Mouse (Mus musculus): Measurements from ENCODE around the gene Gatad2b. TPM values are rescaled to one million over a fixed set of nuclear protein-coding genes. Genes with fewer than 3 reads are reported as not detected.
A peak's percentile ranks its signal among the peaks of the same experiment; 100 is the strongest.
"Not testable (repeated sequence)": the region's sequence is repeated elsewhere in the genome, so short reads cannot be mapped to it uniquely, and the experiment has no call there.

Gene Gatad2b
- polyA plus RNA-seq, 1 experiment from 2014 or later, result 12.1 TPM

DNA sequence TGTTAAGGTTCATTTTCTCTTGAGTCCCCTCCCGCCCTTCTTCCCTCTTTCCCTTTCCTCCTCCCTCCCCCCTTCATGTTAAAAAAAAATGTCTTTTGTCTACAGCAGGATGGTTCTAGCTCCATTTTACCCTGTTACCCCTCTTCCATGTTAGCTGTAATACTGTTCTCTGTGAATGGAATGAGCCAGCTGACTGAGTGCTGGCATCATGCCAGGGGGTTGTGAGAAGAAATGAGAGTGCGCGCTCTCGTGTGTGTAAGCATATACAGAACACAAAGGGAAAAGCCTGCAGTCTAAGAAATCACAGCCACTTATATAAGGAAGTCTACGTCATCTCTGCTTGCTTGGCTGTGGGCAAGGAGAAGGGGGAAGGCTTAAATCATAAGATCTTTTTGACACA is 30.1 kb downstream of the Gatad2b start:
- WGBS, result 11% methylated on average over 5 of the region's 5 CpGs
- H3K27me3 ChIP-seq (replicated peaks; ENCODE audit: control insufficient read depth, insufficient read depth, low read length), result no peaks in the 10 kb centered on the region
- peaks cover 12% of the 10 kb centered on the region for H3K4me1 ChIP-seq (ENCODE audit: control insufficient read depth, insufficient read depth, low read depth, low read length)
- no peaks in the 10 kb centered on the region for H3K36me3 ChIP-seq (ENCODE audit: control insufficient read depth, insufficient read depth, low read length)
- peak overlapping the region; percentile 84 for H3K27ac ChIP-seq (ENCODE audit: low read depth, low read length)
- no peaks in the 10 kb centered on the region for H3K9me3 ChIP-seq (ENCODE audit: control insufficient read depth, low read length)
- peak overlapping the region; percentile 54 for H3K4me2 ChIP-seq (ENCODE audit: low read length)
- peak; percentile 91 for ATAC-seq
- H3K4me3 ChIP-seq (ENCODE audit: low read length), result no peak overlapping the region
- H3K9ac ChIP-seq (ENCODE audit: low read depth, low read length), result no peak overlapping the region

DNA sequence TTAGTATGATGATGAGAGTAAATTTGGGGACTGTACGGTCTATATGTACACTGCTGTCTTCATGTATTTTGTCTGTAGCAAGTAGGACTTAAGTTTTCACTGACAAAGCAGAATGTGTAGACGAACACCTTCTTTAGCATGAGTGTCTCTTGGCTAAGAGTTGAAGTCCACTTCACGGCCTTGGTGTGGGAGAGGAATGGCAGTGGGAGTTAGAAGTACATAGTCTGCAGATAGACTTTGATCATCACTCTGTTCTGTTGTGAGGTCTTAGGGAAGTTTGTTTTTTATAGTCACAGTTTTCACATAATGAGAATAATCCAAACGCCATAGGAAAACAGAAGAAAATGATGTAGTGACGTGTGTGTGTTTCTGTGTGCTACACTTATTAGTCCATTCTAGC is 39.5 kb downstream of the Gatad2b start:
- Histone ChIP-seq H3K9ac (ENCODE audit: low read depth, low read length) (no peak overlapping the region), H3K4me2 (ENCODE audit: low read length) (no peak overlapping the region), H3K4me3 (ENCODE audit: low read length) (no peak overlapping the region), H3K27ac (ENCODE audit: low read depth, low read length) (no peak overlapping the region), H3K9me3 (ENCODE audit: control insufficient read depth, low read length) (no peaks in the 10 kb centered on the region), H3K27me3 (replicated peaks; ENCODE audit: control insufficient read depth, insufficient read depth, low read length) (no peaks in the 10 kb centered on the region), H3K4me1 (ENCODE audit: control insufficient read depth, insufficient read depth, low read depth, low read length) (no peaks in the 10 kb centered on the region; the same call in 1 of the 2 replicates), H3K36me3 (ENCODE audit: control insufficient read depth, insufficient read depth, low read length) (no peaks in the 10 kb centered on the region)
- ATAC-seq, result no peak
- WGBS, result 87% methylated on average over 5 of the region's 5 CpGs

DNA sequence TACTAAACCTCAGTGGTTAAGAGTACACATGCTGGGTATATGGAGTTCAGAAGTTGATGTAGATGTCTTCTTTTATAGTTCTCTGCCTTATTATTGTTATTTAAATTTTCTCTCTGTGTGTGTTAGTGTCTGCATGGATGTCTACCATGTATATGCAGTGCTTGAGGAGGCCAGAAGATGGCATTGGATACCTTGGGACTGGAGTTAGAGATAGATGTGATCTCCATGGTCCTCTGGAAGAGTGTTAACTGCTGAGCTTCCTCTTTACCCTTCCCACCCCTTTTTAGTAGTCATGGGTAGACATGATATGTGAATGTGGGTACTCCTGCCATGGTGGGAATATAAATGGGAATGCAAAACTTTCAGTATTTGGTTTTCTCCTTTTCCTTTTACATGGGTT is 42.5 kb downstream of the Gatad2b start:
- no peak overlapping the region for H3K4me2 ChIP-seq (ENCODE audit: low read length)
- peaks cover 2% of the 10 kb centered on the region; the same call in 1 of the 2 replicates for H3K4me1 ChIP-seq (ENCODE audit: control insufficient read depth, insufficient read depth, low read depth, low read length)
- no peaks in the 10 kb centered on the region for H3K36me3 ChIP-seq (ENCODE audit: control insufficient read depth, insufficient read depth, low read length)
- ATAC-seq, result no peak
- no peak overlapping the region for H3K27ac ChIP-seq (ENCODE audit: low read depth, low read length)
- H3K27me3 ChIP-seq (replicated peaks; ENCODE audit: control insufficient read depth, insufficient read depth, low read length), result no peaks in the 10 kb centered on the region
- H3K9me3 ChIP-seq (ENCODE audit: control insufficient read depth, low read length), result no peaks in the 10 kb centered on the region
- H3K4me3 ChIP-seq (ENCODE audit: low read length), result no peak overlapping the region
- no peak overlapping the region for H3K9ac ChIP-seq (ENCODE audit: low read depth, low read length)

DNA sequence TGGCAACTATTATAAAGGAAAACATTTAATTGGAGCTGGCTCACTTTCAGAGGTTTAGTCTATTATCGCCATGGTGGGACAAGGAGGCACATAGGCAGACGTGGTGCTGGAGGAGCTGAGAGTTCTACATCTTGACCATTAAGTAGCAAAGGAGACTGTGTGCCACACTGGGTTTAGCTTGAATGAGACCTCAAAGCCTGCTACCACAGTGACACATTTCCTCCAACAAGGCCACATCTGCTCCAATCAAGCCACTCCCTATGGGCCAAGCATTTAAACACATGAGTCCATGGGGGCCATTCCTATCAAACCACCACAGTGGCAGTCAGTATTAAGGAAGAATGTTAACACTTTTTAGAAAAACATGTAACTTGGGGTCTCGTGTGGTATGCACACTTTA is 45.2 kb downstream of the Gatad2b start:
- WGBS, result 57% methylated on average over 3 of the region's 3 CpGs
- peaks cover 5% of the 10 kb centered on the region for H3K36me3 ChIP-seq (ENCODE audit: control insufficient read depth, insufficient read depth, low read length)
- no peaks in the 10 kb centered on the region for H3K9me3 ChIP-seq (ENCODE audit: control insufficient read depth, low read length)
- no peak overlapping the region for H3K27ac ChIP-seq (ENCODE audit: low read depth, low read length)
- no peak overlapping the region for H3K9ac ChIP-seq (ENCODE audit: low read depth, low read length)
- H3K4me2 ChIP-seq (ENCODE audit: low read length), result no peak overlapping the region
- no peaks in the 10 kb centered on the region for H3K27me3 ChIP-seq (replicated peaks; ENCODE audit: control insufficient read depth, insufficient read depth, low read length)
- ATAC-seq, result no peak; the same call in 1 of the 2 replicates
- peaks cover 2% of the 10 kb centered on the region; the same call in 1 of the 2 replicates for H3K4me1 ChIP-seq (ENCODE audit: control insufficient read depth, insufficient read depth, low read depth, low read length)
- no peak overlapping the region for H3K4me3 ChIP-seq (ENCODE audit: low read length)

DNA sequence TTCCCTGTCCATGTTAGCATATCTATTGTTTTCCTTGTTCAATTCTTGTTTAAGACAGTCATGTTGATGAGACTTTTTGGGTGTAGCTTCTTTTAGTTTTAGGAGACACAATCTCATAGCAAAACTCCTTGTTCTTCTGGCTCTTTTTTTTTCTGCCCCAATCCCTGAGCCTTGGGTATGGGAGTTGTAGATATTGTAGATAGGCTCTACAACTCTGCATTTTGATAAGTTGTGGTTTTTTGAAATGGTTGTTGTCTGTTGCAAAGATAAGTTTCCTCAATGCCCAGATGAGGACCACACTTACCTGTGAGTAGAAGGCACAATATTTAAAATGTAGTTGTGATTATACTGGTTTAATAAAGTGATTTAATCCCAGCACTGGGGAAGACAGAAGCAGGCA is 47.2 kb downstream of the Gatad2b start:
- H3K27me3 ChIP-seq (replicated peaks; ENCODE audit: control insufficient read depth, insufficient read depth, low read length), result no peaks in the 10 kb centered on the region
- no peak for ATAC-seq

DNA sequence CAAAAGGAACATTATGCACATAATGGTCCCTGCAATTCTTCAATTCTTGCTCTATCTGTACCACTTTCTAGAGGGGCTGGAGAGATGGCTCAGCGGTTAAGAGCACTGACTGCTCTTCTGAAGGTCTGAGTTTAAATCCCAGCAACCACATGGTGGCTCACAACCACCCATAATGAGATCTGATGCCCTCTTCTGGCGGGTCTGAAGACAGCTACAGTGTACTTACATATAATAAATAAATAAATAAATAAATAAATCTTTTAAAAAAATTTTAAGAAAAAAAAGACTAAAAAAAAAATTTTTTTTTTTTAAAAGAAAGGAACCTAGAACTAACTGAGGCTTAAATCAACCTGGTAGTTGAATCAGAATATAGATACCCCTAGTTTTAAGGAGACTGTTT is 49.9 kb downstream of the Gatad2b start:
- ATAC-seq; H3K4me3 ChIP-seq (ENCODE audit: low read length); H3K4me2 ChIP-seq (ENCODE audit: low read length); H3K36me3 ChIP-seq (ENCODE audit: control insufficient read depth, insufficient read depth, low read length); H3K27ac ChIP-seq (ENCODE audit: low read depth, low read length); H3K9me3 ChIP-seq (ENCODE audit: control insufficient read depth, low read length); H3K27me3 ChIP-seq (replicated peaks; ENCODE audit: control insufficient read depth, insufficient read depth, low read length); H3K9ac ChIP-seq (ENCODE audit: low read depth, low read length); H3K4me1 ChIP-seq (ENCODE audit: control insufficient read depth, insufficient read depth, low read depth, low read length): not testable (repeated sequence)
- 60% methylated on average over 2 of the region's 2 CpGs for WGBS

More for the DNA sequence above, 47.2 kb downstream of the Gatad2b start:
- H3K27ac ChIP-seq (ENCODE audit: low read depth, low read length), result no peak overlapping the region
- no peak overlapping the region for H3K4me2 ChIP-seq (ENCODE audit: low read length)
- 0 out of 2 replicates have a peak, but pooled peaks cover 2% of the 10 kb centered on the region for H3K4me1 ChIP-seq (ENCODE audit: control insufficient read depth, insufficient read depth, low read depth, low read length)
- no peak overlapping the region for H3K9ac ChIP-seq (ENCODE audit: low read depth, low read length)
- no peak overlapping the region for H3K4me3 ChIP-seq (ENCODE audit: low read length)
- H3K9me3 ChIP-seq (ENCODE audit: control insufficient read depth, low read length), result no peaks in the 10 kb centered on the region
- H3K36me3 ChIP-seq (ENCODE audit: control insufficient read depth, insufficient read depth, low read length), result peaks cover 5% of the 10 kb centered on the region

DNA sequence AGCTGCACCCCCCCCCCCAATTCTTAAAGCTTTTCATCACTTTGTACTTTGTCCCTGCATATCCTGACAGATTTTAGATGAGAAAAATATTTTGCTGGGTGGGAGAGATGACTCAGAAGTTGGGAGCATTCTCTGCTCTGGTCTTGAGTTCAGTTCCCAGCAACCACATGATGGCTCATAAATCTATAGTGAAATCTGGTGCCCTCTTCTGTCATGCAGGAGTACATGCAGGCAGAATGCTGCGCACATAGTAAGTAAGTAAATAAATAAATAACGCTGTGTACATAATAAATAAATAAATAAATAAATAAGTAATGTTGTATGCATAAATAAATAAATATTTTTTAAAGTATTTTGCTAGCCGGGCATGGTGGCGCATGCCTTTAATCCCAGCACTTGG is 54.9 kb downstream of the Gatad2b start:
- Histone ChIP-seq H3K36me3 (ENCODE audit: control insufficient read depth, insufficient read depth, low read length) (peaks cover 29% of the 10 kb centered on the region), H3K4me2 (ENCODE audit: low read length) (no peak overlapping the region), H3K4me1 (ENCODE audit: control insufficient read depth, insufficient read depth, low read depth, low read length) (no peaks in the 10 kb centered on the region), H3K27me3 (replicated peaks; ENCODE audit: control insufficient read depth, insufficient read depth, low read length) (no peaks in the 10 kb centered on the region), H3K27ac (ENCODE audit: low read depth, low read length) (no peak overlapping the region), H3K4me3 (ENCODE audit: low read length) (no peak overlapping the region), H3K9me3 (ENCODE audit: control insufficient read depth, low read length) (no peaks in the 10 kb centered on the region), H3K9ac (ENCODE audit: low read depth, low read length) (no peak overlapping the region)
- no peak for ATAC-seq
- 97% methylated on average over 4 of the region's 4 CpGs for WGBS

DNA sequence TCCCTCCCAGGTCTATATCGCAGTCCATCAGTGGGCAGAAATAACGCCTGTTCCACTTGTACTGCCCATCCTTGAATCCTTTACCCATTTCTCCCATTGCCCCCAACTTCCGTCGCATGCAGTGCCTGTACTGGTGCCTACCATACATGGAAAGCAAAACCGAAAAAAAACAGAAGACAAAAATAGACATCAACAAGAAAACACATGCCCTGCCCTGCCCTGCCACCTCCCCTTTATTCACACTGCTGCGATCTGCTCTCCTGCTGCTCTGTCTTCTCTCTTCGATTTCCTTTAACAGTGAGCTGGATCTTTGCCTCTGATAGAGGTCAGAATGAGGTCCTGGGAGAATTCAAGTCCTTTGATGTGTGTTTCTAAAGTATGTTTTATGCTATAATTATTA is 65.0 kb downstream of the Gatad2b start:
- H3K4me3 ChIP-seq (ENCODE audit: low read length), result no peak overlapping the region
- no peaks in the 10 kb centered on the region for H3K27me3 ChIP-seq (replicated peaks; ENCODE audit: control insufficient read depth, insufficient read depth, low read length)
- H3K4me2 ChIP-seq (ENCODE audit: low read length), result no peak overlapping the region
- no peak overlapping the region for H3K27ac ChIP-seq (ENCODE audit: low read depth, low read length)
- ATAC-seq, result no peak
- 89% methylated on average over 7 of the region's 7 CpGs for WGBS
- peaks cover 36% of the 10 kb centered on the region for H3K36me3 ChIP-seq (ENCODE audit: control insufficient read depth, insufficient read depth, low read length)
- H3K4me1 ChIP-seq (ENCODE audit: control insufficient read depth, insufficient read depth, low read depth, low read length), result no peaks in the 10 kb centered on the region
- H3K9me3 ChIP-seq (ENCODE audit: control insufficient read depth, low read length), result no peaks in the 10 kb centered on the region
- H3K9ac ChIP-seq (ENCODE audit: low read depth, low read length), result no peak overlapping the region

DNA sequence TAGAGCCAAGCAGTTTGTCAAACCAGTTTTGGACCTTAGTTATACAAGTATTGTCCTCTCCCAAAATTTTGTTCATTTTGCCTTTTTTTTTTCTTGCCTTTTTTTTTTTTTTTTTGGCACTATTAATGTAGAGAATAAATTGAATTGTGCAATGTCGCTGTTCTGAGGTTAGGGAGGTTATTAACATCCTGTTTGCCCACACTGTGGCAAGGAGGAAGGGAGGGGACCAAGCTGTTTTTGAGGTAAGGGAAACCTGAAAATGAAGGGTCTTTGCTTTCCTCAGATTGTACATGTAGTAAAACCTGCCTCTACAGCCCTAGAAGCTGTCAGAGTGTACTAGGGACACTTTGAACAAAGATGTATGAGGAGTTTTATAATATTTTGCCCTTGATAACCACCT is 66.3 kb downstream of the Gatad2b start:
- H3K27ac ChIP-seq (ENCODE audit: low read depth, low read length), result no peak overlapping the region
- 94% methylated on average over 1 of the region's 1 CpGs for WGBS

DNA sequence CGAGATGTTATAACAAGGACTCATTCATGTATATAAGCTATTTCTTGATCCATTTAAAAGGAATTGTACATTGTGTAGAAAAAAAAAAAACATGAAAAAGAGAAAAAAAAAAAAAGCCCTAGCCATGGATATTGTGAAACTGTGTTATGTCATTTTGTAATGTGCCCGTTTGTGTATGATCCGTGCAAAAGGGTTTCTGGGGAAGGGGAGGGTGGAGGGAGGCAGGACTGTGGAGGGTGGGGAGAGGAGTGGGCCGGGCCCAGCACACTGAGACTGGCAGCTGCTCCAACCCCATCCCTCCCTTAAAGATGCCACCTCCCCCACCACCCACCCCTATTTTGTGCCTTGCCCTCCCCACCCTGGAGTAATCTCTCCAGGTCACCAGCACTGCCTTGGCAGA is 68.5 kb downstream of the Gatad2b start:
- no peak for ATAC-seq
- no peaks in the 10 kb centered on the region for H3K9me3 ChIP-seq (ENCODE audit: control insufficient read depth, low read length)

More for the DNA sequence above, 66.3 kb downstream of the Gatad2b start:
- Histone ChIP-seq H3K9me3 (ENCODE audit: control insufficient read depth, low read length) (no peaks in the 10 kb centered on the region), H3K27me3 (replicated peaks; ENCODE audit: control insufficient read depth, insufficient read depth, low read length) (no peaks in the 10 kb centered on the region), H3K9ac (ENCODE audit: low read depth, low read length) (no peak overlapping the region), H3K4me2 (ENCODE audit: low read length) (no peak overlapping the region), H3K4me3 (ENCODE audit: low read length) (no peak overlapping the region), H3K4me1 (ENCODE audit: control insufficient read depth, insufficient read depth, low read depth, low read length) (no peaks in the 10 kb centered on the region), H3K36me3 (ENCODE audit: control insufficient read depth, insufficient read depth, low read length) (peaks cover 31% of the 10 kb centered on the region)
- ATAC-seq, result no peak

More for the DNA sequence above, 68.5 kb downstream of the Gatad2b start:
- Histone ChIP-seq H3K9ac (ENCODE audit: low read depth, low read length) (no peak overlapping the region), H3K27ac (ENCODE audit: low read depth, low read length) (no peak overlapping the region), H3K36me3 (ENCODE audit: control insufficient read depth, insufficient read depth, low read length) (peaks cover 16% of the 10 kb centered on the region), H3K4me2 (ENCODE audit: low read length) (no peak overlapping the region), H3K4me1 (ENCODE audit: control insufficient read depth, insufficient read depth, low read depth, low read length) (no peaks in the 10 kb centered on the region), H3K4me3 (ENCODE audit: low read length) (no peak overlapping the region), H3K27me3 (replicated peaks; ENCODE audit: control insufficient read depth, insufficient read depth, low read length) (no peaks in the 10 kb centered on the region)
- WGBS, result 77% methylated on average over 4 of the region's 4 CpGs

Measured in hindbrain, embryonic 16.5 days (tissue).